Mouse (Mus musculus) G1E (cell line): ENCODE data around the gene Slc38a6. TPM values are rescaled to one million over a fixed set of nuclear protein-coding genes. Genes with fewer than 3 reads are reported as not detected.

Experiments
- ATAC-seq: 2 replicates; pipeline ENCODE4 v1.8.0; 2016; ENCODE audit warnings: mild to moderate bottlenecking; ENCODE audit not compliant: insufficient number of reproducible peaks, poor library complexity, low FRiP score, severe bottlenecking; ENCODE audit errors: extremely low read depth
- DNase-seq: peaks from one replicate; pipeline ENCODE4 v3.0.0; 2012; ENCODE audit warnings: low spot score
- H3K27me3 ChIP-seq: 2 replicates; pipeline ENCODE4 v1.6.1; 2012; ENCODE audit warnings: mild to moderate bottlenecking, low read length, inconsistent platforms; ENCODE audit not compliant: insufficient read depth
- H3K36me3 ChIP-seq: replicated peaks from 2 replicates; pipeline ENCODE3; 2012; ENCODE audit warnings: mild to moderate bottlenecking, inconsistent platforms
- H3K4me1 ChIP-seq: 2 replicates; pipeline ENCODE4 v1.6.1; 2012; ENCODE audit warnings: low read depth, low read length, inconsistent platforms, mixed read lengths; ENCODE audit not compliant: insufficient read depth
- H3K4me3 ChIP-seq: 2 replicates; pipeline ENCODE4 v1.5.1; 2012; ENCODE audit warnings: low read depth, mild to moderate bottlenecking, inconsistent platforms, low read length, moderate library complexity, mixed read lengths
- H3K9me3 ChIP-seq: replicated peaks from 2 replicates; pipeline ENCODE4 v1.6.1; 2012; ENCODE audit warnings: inconsistent platforms
- CTCF ChIP-seq: IDR thresholded peaks from 2 replicates; pipeline ENCODE4 v1.5.1; 2012; ENCODE audit warnings: low read depth, low read length, inconsistent platforms, mixed read lengths
- GATA1 ChIP-seq: IDR thresholded peaks from 2 replicates; pipeline ENCODE4 v1.6.1; 2012; ENCODE audit warnings: borderline replicate concordance, low read length, inconsistent platforms, mixed read lengths
- GATA2 ChIP-seq: IDR thresholded peaks from 2 replicates; pipeline ENCODE4 v1.6.1; 2012; ENCODE audit warnings: low read depth, low read length, inconsistent platforms, borderline replicate concordance
- POLR2AphosphoS5 ChIP-seq: IDR thresholded peaks from 2 replicates; pipeline ENCODE4 v1.6.1; 2012; ENCODE audit warnings: low read depth, low read length, inconsistent platforms; ENCODE audit not compliant: insufficient replicate concordance
- TAL1 ChIP-seq: conservative IDR thresholded peaks from 2 replicates; pipeline ENCODE4 v1.6.1; 2012; ENCODE audit warnings: low read depth, low read length, inconsistent platforms, mixed read lengths
- polyA plus RNA-seq: library from polyadenylated mRNA; stranded (reverse); fragments of >175 nt; gene quantifications from 2 replicates; pipeline ENCODE4 v1.2.3, GENCODE M21; 2012
- total RNA-seq, 2 experiments: library from RNA; stranded (forward) in 1 of 2; stranded (reverse) in 1 of 2; fragments of 200-1000 nt in 1 of 2; fragments of >200 nt in 1 of 2; fragmentation: Nextera tagmentation in 1 of 2; gene quantifications; 2 replicates each; pipeline ENCODE4 v1.2.3; 2014 to 2017

The Slc38a6 gene
- total and polyA plus RNA-seq, 3 experiments = 2.7 to 26.3 (median 12.5) TPM

- no peak for ATAC-seq
- Histone ChIP-seq H3K36me3 (peaks cover 16% of the 10 kb centered on the region), H3K9me3 (peaks cover 7% of the 10 kb centered on the region; the same call in 1 of the 2 replicates), H3K27me3 (no peaks in the 10 kb centered on the region), H3K4me3 (no peak overlapping the region), H3K4me1 (no peaks in the 10 kb centered on the region)
- no peak for DNase-seq
- TF ChIP-seq GATA1 (no peak), POLR2AphosphoS5 (no peak), CTCF (no peak), GATA2 (no peak), TAL1 (no peak)
Observed at GRCm38 (mm10) chr12:73265381-73265978, 21.1 kb upstream of the Slc38a6 start.

- H3K27me3 ChIP-seq = no peaks in the 10 kb centered on the region
- no peak for ATAC-seq
- H3K9me3 ChIP-seq = peaks cover 7% of the 10 kb centered on the region; the same call in 1 of the 2 replicates
- H3K4me1 ChIP-seq = no peaks in the 10 kb centered on the region
- H3K4me3 ChIP-seq = no peak overlapping the region
- peaks cover 18% of the 10 kb centered on the region for H3K36me3 ChIP-seq
- DNase-seq = no peak
- TF ChIP-seq GATA2 (no peak), POLR2AphosphoS5 (no peak), GATA1 (no peak), CTCF (no peak), TAL1 (no peak)
Observed at GRCm38 (mm10) chr12:73266597-73266996, 20.0 kb upstream of the Slc38a6 start.

- ATAC-seq = no peak
- no peak for DNase-seq
- TF ChIP-seq POLR2AphosphoS5 = no peak
- no peak for TF ChIP-seq GATA2
- TF ChIP-seq CTCF = no peak
- TF ChIP-seq TAL1 = no peak
- TF ChIP-seq GATA1 = no peak
- no peak overlapping the region for H3K4me3 ChIP-seq
- H3K27me3 ChIP-seq = no peaks in the 10 kb centered on the region
- H3K4me1 ChIP-seq = no peaks in the 10 kb centered on the region
- H3K9me3 ChIP-seq = no peaks in the 10 kb centered on the region
- H3K36me3 ChIP-seq = peaks cover 30% of the 10 kb centered on the region
Observed at GRCm38 (mm10) chr12:73268497-73268896, 18.1 kb upstream of the Slc38a6 start.

- no peaks in the 10 kb centered on the region for H3K4me1 ChIP-seq
- no peak for ATAC-seq
- no peaks in the 10 kb centered on the region for H3K9me3 ChIP-seq
- TF ChIP-seq GATA2 (no peak), CTCF (no peak), TAL1 (no peak), POLR2AphosphoS5 (no peak), GATA1 (no peak)
- H3K36me3 ChIP-seq = peaks cover 32% of the 10 kb centered on the region
- no peak for DNase-seq
- H3K27me3 ChIP-seq = no peaks in the 10 kb centered on the region
- no peak overlapping the region for H3K4me3 ChIP-seq
Observed at GRCm38 (mm10) chr12:73269531-73269930, 17.0 kb upstream of the Slc38a6 start.

- ATAC-seq (no peak), DNase-seq (no peak)
- no peak overlapping the region for H3K4me3 ChIP-seq
- peaks cover 35% of the 10 kb centered on the region for H3K36me3 ChIP-seq
- TF ChIP-seq CTCF (no peak), GATA1 (no peak), POLR2AphosphoS5 (no peak), GATA2 (no peak), TAL1 (no peak)
- H3K9me3 ChIP-seq = no peaks in the 10 kb centered on the region
- no peaks in the 10 kb centered on the region for H3K4me1 ChIP-seq
- H3K27me3 ChIP-seq = no peaks in the 10 kb centered on the region
Observed at GRCm38 (mm10) chr12:73269933-73270332, 16.6 kb upstream of the Slc38a6 start.

GRCm38 (mm10) chr12:73274921-73275320 lies 11.7 kb upstream of the Slc38a6 start:
- DNase-seq (no peak), ATAC-seq (no peak)
- H3K27me3 ChIP-seq = no peaks in the 10 kb centered on the region
- TF ChIP-seq TAL1 (no peak), GATA1 (no peak), CTCF (no peak), POLR2AphosphoS5 (no peak), GATA2 (no peak)
- 0 out of 2 replicates have a peak, but pooled peaks cover 4% of the 10 kb centered on the region for H3K9me3 ChIP-seq
- H3K36me3 ChIP-seq = peaks cover 50% of the 10 kb centered on the region
- no peak overlapping the region for H3K4me3 ChIP-seq
- H3K4me1 ChIP-seq = no peaks in the 10 kb centered on the region
